Mouse (Mus musculus) common myeloid progenitor, adult 5-6 weeks (primary cell): ENCODE results near the gene Bax. TPM values are rescaled to one million over a fixed set of nuclear protein-coding genes. Genes with fewer than 3 reads are reported as not detected.
A peak's percentile ranks its signal among the peaks of the same experiment; 100 is the strongest.
"Not testable (repeated sequence)": the region's sequence is repeated elsewhere in the genome, so short reads cannot be mapped to it uniquely, and the experiment has no call there.

ENCODE experiments used
- ATAC-seq: replicated peaks from 2 replicates; pipeline ENCODE4 v1.8.0; 2016; ENCODE audit warnings: low read depth, mild to moderate bottlenecking, moderate TSS enrichment, inconsistent platforms; ENCODE audit not compliant: poor library complexity, severe bottlenecking
- total RNA-seq: library from RNA; stranded (forward); fragments of 200-1000, 187-1606 nt; gene quantifications from 2 replicates; pipeline ENCODE4 v1.2.3, GENCODE M21; 2017

Gene Bax
- total RNA-seq, 1 experiment from 2014 or later, result 34.0 TPM

DNA sequence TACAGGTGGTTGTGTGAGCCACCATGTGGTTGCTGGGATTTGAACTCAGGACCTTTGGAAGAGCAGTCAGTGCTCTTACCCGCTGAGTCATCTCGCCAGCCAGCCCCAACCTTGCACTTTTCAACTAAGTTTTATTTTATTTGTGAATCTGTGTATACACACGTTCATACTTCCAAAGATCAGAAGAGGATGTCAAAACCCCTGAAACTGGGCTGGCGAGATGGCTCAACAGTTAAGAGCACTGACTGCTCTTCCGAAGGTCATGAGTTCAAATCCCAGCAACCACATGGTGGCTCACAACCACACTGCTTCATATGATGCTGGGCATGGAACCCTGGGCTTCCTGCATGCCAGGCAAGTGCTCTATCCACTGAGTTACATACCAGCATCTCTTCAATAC, 18.3 kb upstream of the Bax start:
- not testable (repeated sequence) for ATAC-seq

DNA sequence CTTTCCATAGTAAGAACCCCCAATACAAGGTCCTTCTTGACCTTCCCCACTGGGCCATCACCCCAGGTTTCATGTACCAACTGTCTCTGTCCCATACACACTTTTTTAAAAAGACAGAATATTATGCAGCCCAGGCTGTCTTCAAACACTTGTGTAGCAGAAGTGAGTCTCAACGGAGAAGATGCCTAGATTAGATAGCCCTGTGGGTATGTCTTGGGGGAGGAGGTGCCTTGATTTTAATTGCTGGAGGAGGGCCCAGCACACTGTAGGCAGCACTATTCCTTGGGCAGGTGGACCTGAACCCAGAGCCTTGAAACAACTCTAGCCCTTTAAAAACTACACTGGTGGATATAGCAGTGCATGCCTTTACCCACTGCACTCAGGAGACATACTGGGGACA, 15.5 kb upstream of the Bax start:
- no peak for ATAC-seq

DNA sequence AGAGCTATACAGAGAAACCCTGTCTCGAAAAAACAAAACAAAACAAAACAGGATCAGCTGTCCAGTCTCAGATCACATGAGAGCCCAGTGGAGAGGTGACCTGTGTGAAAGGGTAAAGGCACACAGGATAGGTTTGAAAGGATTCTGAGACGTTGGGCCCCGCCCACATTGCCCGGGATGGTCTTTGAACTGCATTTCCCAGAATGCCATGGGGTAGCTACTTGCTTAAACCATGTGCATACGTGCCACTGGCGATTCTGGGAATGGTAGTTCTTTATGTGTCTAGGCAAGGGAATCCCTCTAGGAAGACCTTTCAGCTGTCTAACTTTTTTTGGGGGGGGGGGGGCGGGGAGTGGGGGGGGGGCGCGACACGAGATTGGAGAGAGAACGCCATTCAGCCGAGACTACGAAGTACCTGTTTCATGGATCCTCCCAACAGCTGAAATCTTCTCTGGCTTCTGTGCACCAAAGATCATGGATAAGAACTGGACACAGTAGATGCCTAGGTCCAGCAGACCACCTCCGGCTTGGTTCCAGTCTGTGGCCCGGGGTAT, 14.8 kb upstream of the Bax start, which contains the start of gene Tulp2:
Gene Tulp2, plus strand, starts transcription at position 504 of the 554 bp plus-strand sequence.
- ATAC-seq, result peak; percentile 90

DNA sequence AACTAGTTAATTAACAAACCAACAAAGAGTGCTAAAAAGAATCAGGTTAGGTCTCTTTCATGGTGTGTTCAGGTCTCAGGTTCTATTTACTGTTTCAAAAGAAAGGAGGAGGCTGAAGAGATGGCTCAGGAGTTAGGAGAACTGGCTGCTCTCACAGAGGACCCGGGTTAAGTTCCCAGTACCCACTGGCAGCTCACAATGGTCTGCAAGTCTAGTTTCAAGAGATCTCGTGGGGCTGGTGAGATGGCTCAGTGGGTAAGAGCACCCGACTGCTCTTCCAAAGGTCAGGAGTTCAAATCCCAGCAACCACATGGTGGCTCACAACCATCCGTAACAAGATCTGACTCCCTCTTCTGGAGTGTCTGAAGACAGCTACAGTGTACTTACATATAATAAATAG, 13.6 kb upstream of the Bax start:
- not testable (repeated sequence) for ATAC-seq

DNA sequence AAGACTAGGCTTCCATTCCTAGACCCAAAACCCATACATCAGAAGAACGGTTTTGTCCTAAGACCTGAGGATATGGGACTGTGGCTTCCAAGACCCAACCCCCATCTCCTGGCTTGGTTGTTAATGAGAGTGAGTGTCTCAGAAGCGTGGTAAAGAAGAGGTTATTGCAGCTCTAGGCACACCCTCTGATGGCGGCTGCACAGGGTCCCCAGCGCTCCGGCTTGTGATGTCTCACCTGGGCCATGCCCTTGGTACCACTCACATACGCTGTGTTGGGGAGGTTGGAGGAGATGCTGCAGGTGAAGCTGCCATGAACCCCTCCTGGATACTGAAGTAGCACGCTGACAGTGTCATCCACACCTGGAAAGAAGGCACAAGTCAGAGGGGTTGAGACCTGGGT, 12.1 kb upstream of the Bax start:
- no peak for ATAC-seq

DNA sequence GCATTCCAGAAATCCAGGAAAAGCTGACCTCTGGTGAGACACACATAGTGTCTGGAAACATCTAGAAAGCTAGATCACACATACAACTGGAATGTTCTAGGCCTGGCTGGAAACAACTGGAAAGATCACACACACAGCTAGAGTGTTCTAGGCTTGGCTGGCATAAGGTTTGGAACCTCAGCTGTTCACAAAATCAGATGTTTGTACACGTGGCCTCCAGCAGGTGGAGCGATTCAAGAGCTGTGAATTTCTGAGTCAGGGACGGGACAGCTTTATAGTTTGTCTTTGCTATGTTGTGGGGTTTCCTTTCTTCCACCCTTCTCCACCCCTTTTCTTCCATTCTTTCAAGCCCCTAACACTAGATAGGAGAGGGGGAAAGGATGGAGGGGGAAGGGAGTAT, 10.3 kb upstream of the Bax start:
- peak; percentile 71; the same call in 1 of the 2 replicates for ATAC-seq

DNA sequence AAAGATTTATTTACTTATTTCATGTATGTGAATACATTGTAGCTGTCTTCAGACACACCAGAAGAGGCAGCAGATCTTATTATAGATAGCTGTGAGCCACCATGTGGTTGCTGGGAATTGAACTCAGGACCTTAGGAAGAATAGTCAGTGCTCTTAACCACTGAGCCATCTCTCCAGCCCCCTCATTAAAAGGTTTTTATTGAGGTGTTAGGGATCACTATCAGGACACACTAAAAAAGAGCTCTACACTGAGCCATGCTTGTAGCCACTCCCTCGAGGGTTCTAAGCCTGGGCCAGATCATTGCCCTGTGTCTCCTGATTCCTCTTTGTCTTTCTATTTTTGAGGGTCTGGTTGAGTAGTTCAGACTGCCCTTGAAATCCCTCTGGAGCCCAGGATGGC, 9.8 kb upstream of the Bax start:
- no peak for ATAC-seq

DNA sequence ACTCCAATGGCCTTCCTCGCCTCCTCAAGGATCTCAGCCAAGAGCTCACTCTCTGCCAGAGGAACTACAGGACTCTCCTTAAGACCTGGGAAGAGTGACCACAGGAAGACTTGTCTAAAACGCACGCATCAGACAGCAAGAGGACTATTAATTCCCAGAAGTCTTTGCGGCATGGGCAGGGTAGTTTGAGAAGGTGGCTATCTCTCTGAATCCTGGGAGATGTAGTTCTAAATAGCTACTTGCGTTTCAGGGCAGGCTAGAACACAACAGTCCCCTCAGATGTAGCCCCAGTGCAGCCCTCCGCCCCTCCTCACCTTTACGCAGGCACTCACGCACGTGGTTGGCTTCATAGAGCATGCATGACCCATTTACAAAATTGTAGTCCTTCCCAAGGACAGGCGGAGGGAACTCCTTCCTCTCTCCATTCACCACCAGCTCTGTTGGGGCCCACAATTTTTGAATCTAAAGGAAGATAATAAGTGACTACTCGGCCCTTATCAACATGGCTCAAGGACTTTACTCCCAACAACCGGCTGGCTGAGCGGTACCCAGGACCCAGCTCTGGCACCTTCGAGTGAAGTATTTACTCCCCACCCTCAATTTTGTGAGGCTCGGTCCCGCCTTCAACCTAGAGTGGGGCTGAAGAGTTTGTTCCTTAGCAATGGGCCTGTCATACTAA, 8.7 kb upstream of the Bax start:
- no peak for ATAC-seq

DNA sequence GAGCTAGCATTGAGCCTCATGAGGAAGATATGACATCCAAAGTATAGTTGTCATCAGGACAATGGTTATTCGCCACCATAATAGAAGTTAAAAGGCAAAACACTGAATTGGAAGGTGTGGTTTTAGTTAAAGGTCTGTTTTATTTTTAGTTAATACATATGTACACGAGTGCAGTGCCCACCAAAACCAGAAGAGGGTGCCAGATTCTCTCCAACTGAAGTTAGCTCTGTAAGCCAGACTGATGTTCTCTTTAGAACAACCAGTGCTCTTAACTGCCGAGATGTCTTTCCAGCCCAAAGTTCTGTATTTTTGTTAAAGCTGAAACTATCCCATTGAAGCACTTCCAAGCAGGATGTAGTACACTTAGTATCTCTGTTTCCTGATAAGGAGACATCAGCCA, 4.2 kb upstream of the Bax start:
- ATAC-seq, result peak; percentile 63

DNA sequence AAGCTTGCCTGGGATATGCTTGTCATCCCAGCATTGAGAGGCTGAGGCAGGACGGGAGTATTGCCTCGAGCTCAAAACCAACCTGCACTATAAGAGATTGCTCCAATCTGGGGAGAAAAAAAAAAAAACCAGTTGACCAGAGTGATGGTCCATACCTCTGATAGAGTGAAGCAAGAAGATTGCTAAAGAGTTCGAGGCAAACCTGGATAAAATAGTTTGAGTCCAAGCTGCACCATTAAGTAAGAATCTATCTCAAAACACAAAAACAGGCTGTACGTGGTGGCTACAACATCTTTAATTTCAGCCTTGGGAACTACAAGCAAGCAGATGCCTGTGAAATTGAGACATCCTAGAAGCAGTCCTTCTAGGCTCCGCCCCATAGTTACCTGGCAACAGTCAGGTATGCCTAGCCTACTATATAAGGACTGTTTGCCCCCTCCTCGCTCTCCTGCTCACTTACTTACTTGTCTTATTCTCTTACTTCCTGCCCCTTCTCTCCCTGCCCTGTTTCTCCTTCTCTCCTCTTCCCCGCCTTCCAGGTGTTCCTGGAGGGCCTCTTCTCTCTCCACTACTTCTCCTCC, 482 bp upstream of the Bax start:
- no peak for ATAC-seq

DNA sequence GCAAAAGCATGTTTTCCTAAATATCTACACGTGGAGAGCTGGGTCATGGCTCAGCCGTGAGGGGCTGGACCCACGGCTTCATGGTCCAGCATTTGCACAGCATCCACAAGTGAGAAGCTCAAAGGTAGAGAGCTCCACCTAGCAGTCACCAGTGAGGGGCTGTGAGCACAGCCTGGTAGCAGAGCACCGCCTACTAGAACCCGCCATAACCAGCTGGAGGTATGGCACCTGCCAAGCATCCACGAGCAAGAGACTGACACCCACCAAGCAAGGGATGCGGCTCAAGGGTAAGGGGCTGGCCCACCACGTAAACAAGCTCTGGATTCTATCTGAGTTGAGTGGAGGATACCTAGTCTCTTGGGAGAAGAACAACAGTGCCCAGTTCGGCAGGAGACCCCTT, 1.1 kb downstream of the Bax start:
- ATAC-seq, result no peak

DNA sequence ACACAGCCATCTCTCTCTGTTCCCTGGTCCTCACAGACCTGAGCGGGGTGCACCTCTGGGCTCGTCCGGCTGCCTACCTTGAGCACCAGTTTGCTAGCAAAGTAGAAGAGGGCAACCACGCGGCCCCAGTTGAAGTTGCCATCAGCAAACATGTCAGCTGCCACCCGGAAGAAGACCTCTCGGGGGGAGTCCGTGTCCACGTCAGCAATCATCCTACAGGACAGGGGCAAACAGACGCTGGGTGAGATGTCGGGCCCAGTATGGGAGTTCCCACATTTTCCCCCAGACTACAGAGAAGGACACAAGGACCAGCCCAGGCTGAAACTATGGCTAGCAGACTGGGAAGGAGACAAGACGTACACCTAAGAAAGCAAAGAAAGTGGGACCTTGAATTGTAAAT, 1.6 kb downstream of the Bax start:
- no peak for ATAC-seq

DNA sequence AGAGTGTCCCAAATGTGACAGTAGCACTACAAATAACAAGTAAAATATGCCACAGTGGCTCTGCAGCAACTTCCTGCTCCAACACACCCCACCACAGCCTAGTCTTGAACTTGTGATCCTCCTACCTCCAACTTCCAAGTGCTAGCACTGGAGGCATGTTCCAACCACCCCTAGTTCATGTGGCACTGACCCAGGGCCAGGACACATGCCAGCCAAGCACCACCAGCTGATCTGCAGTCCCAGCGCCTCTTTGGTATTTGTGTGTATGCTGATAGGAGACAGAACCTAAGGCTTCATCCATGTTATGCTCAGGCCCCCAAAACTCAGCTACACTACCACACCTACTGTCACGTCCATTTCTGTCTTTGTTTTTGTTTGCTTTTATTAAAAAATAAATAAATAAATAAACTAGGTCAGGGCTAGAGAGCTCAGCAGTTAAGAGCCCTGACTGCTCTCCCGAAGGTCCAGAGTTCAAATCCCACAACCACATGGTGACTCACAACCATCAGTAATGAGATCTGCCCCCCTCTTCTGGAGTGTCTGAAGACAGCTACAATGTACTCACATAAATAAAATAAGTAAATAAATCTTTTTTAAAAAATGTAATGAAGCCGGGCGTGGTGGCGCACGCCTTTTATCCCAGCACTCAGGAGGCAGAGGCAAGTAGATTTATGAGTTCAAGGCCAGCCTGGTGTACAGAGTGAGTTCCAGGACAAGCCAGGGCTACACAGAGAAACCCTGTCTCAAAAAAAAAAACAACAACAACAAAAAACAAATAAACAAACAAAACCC, 2.5 kb downstream of the Bax start:
- ATAC-seq, result no peak

DNA sequence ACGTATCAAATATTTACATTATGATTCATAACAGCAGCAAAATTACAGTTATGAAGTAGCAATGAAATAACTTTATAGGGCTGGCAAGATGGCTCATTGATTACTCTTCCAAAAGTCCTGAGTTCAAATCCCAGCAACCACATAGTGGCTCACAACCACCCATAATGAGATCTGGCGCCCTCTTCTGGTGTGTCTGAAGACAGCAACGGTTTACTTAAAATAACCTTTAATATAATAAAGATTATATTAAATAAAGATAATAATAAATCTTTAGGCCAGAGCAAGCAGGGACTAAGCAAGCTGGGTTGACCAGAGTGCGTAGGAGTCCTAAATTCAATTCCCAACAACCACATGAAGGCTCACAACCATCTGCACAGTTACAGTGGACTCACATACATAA, 3.8 kb downstream of the Bax start:
- ATAC-seq, result not testable (repeated sequence)

DNA sequence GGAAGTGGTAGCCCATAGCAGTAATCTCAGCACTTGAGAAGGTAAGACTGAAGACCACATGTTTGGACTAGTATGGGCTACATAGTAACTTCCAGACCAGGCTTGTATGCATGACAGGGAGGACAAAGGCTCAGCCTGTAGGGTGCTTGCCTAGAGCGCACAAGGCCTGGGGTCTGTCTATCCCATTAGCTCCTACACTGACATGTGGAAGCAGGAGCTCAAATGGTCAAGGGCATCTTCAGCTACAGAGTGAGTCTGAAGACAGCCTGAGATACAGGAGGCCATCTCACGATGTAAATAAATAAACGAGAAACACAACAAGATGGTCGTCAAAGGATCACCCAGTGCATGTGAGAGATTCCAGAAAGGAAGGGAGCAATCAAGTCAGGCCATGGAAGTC, 4.4 kb downstream of the Bax start:
- no peak for ATAC-seq

DNA sequence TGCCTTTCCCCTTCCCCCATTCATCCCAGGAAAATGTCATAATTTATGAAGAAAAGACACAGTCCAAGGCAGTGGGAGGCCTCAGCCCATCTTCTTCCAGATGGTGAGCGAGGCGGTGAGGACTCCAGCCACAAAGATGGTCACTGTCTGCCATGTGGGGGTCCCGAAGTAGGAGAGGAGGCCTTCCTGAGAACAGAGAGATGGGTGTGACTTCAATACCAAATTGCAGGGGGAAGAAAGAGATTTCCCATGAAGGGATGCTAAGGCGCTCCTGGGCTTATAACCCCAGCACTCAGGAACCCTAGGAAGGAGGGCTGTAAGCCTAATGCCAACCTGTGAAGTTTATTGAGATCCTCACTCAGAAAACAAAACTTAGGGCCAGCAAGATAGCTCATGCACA, 4.9 kb downstream of the Bax start:
- no peak for ATAC-seq

DNA sequence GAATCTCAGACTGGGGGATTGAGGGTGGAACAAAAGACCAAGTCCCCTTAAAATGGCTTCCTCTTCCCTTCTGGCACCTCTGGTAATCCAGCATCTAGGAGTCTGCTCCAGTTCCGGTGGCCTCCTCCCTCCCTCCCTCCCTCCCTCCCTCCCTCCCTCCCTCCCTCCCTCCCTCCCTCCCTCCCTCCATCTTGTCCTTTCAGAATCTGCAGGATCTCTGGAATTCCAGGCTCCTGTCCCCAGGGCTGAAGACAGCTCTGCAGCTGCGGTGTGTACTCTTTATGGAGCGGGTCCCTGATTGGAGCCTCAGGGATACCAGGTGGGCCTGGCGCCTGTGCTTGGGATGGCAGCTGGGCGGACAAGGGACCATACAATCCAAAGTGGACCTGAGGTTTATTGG, 5.4 kb downstream of the Bax start:
- ATAC-seq, result no peak

DNA sequence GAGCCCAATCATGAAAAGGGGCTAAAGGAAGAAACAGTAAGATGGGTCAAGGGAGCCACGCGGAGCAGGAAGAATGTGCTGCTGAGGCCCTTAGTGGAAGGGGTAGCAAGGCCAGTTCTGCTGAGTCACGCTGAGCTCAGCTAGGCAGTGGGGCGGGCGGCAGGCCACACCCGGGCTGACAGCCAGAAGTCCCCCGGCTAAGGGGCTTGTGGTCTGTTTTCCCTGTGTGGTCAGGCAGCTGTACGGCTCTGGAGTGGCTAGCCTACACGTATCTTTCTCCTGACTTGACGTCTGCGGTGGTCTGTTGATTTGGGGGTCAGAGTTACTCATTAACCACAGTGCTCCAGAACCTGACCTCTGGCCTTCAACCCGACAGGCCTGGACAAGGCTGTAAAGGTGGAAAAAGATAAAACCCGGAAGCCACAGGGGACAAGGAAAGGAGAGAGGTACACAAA, 5.8 kb downstream of the Bax start:
- ATAC-seq, result peak; percentile 70

DNA sequence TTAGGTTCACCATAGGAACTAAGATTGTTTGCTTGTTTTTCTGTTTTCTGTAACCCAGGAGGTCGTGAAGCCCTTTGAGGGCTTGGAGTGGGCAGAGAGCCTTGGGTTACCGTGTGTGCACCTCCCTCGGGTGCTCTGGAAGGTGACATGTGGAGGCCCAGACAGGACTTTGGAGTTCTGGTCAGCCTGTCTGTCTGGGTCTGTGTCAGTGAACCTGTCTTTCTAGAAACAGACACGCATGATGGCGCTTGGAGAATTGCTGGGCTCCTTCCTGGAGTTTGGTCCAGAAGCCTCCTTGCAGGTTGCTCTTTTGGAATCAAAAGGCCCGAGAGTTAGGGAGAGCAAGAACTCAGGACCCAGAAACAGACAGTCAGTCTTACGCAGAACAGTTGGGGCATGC, 6.3 kb downstream of the Bax start:
- no peak for ATAC-seq

DNA sequence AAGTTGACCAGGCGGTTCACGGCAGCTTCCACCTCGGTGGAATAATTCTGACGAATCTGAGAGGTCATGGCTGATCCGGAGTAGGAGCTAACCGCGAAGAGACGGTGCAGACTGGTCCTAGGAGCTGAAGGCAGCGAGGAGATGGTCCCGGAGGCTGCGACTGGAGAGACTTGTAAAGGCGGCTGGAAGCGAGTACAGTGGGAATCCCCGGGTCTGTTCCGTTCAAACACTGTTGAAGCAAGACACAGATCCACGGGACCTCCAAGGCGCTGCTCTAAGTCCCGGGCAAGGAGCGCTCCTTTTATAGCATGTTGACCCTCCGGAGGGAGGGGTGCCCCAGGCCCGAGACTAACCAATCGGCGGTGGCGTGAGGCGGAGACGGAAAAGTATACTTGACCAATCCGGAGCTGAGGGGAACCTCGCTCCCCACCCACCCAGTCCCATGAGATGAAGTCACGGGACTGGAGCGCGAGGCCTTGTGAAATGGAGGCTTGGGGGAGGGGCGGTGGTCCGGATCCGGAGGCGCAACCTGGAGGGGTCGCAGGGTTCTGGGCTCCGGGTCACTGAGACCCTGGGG, 7.0 kb downstream of the Bax start, which contains the start of gene Ftl1:
Gene Ftl1, minus strand, starts transcription at position 321 of the 577 bp plus-strand sequence.
- ATAC-seq, result peak; percentile 74
